Mouse (Mus musculus): ENCODE data around the gene Bmper.

Bmper gene

GRCm38 (mm10) chr9:23236635-23237279 lies 13.9 kb downstream of the Bmper start:
- no peak for DNase-seq

- DNase-seq, result no peak
Observed at GRCm38 (mm10) chr9:23239011-23239410, 16.1 kb downstream of the Bmper start.

- DNase-seq, result no peak
Observed at GRCm38 (mm10) chr9:23242911-23243310, 20.0 kb downstream of the Bmper start.

GRCm38 (mm10) chr9:23243869-23244268 lies 21.0 kb downstream of the Bmper start:
- DNase-seq, result no peak

GRCm38 (mm10) chr9:23246389-23246788 lies 23.5 kb downstream of the Bmper start:
- no peak for DNase-seq

GRCm38 (mm10) chr9:23250026-23250425 lies 27.1 kb downstream of the Bmper start:
- peak; percentile 42 for DNase-seq

- DNase-seq, result no peak
Observed at GRCm38 (mm10) chr9:23251001-23251400, 28.1 kb downstream of the Bmper start.

GRCm38 (mm10) chr9:23253624-23254023 lies 30.7 kb downstream of the Bmper start:
- no peak for DNase-seq

- no peak for DNase-seq
Observed at GRCm38 (mm10) chr9:23254237-23255214, 31.6 kb downstream of the Bmper start.

GRCm38 (mm10) chr9:23255841-23256240 lies 33.0 kb downstream of the Bmper start:
- no peak for DNase-seq

GRCm38 (mm10) chr9:23256576-23256975 lies 33.7 kb downstream of the Bmper start:
- DNase-seq, result no peak

- no peak for DNase-seq
Observed at GRCm38 (mm10) chr9:23261834-23262233, 39.0 kb downstream of the Bmper start.

GRCm38 (mm10) chr9:23262851-23263250 lies 40.0 kb downstream of the Bmper start:
- no peak for DNase-seq

- DNase-seq, result no peak
Observed at GRCm38 (mm10) chr9:23264471-23264870, 41.6 kb downstream of the Bmper start.

GRCm38 (mm10) chr9:23268609-23269008 lies 45.7 kb downstream of the Bmper start:
- no peak for DNase-seq

- DNase-seq, result no peak
Observed at GRCm38 (mm10) chr9:23269087-23269486, 46.2 kb downstream of the Bmper start.

- no peak for DNase-seq
Observed at GRCm38 (mm10) chr9:23276244-23276643, 53.4 kb downstream of the Bmper start.

GRCm38 (mm10) chr9:23284940-23285460 lies 62.1 kb downstream of the Bmper start:
- DNase-seq, result no peak

- no peak for DNase-seq
Observed at GRCm38 (mm10) chr9:23293574-23293973, 70.7 kb downstream of the Bmper start.

GRCm38 (mm10) chr9:23295569-23295968 lies 72.7 kb downstream of the Bmper start:
- DNase-seq, result no peak

GRCm38 (mm10) chr9:23297491-23298170 lies 74.8 kb downstream of the Bmper start:
- DNase-seq, result no peak

GRCm38 (mm10) chr9:23300376-23300775 lies 77.5 kb downstream of the Bmper start:
- peak; percentile 62 for DNase-seq

- DNase-seq, result no peak
Observed at GRCm38 (mm10) chr9:23305681-23306080, 82.8 kb downstream of the Bmper start.

Measured in cerebellum, adult 11-12 months (tissue).